ENCODE assay signal across 11 mouse cellular contexts in genomic region chr2:32440164-32440563, GRCm38 (mm10). TPM values are rescaled to one million over a fixed set of nuclear protein-coding genes. Genes with fewer than 3 reads are reported as not detected.
DNase-seq lines count a peak whose midpoint lies in the region; ATAC-seq lines count a peak whose summit lies in the region.
"Had no signal": no experiment of that assay in that cellular context is flagged by ENCODE, and none has a peak within 500 bp of the region (broad histone marks: within the 10 kb centered on the region; RNA-seq: fewer than 3 reads in every experiment).

No protein-coding gene starts in this region.

- no peak for DNase-seq in kidney, postnatal 14 days
- DNase-seq in forebrain, embryonic 11.5 days (ENCODE audit: low spot score), result peak; percentile 43
- DNase-seq in lung, postnatal 10 days, result peak; percentile 58
- no peak for DNase-seq in MN1 (ENCODE audit: low spot score)
- DNase-seq: adrenal gland, adult 8-10 months; thymus, postnatal 36 days had no signal

- H3K36me3 ChIP-seq in kidney, embryonic 16.5 days (ENCODE audit: insufficient read depth, low read length), result no peaks in the 10 kb centered on the region
- H3K36me3 ChIP-seq in forebrain, embryonic 11.5 days (ENCODE audit: control insufficient read depth, insufficient read depth, low read length), result no peaks in the 10 kb centered on the region

- no peak for ATAC-seq in kidney, embryonic 16.5 days (ENCODE audit: low FRiP score, low TSS enrichment)
- no peak for ATAC-seq in forebrain, embryonic 11.5 days (replicated peaks; ENCODE audit: low FRiP score)
- ATAC-seq in monocyte, adult 5-6 weeks (replicated peaks; ENCODE audit: insufficient number of reproducible peaks, low FRiP score, low TSS enrichment, poor library complexity, severe bottlenecking), result no peak

- WGBS in kidney, embryonic 16.5 days, result 59% methylated on average over 2 of the region's 2 CpGs
- WGBS in forebrain, embryonic 11.5 days, result 43% methylated on average over 2 of the region's 2 CpGs

- H3K27me3 ChIP-seq in kidney, embryonic 16.5 days (ENCODE audit: insufficient read depth, low read length), result no peaks in the 10 kb centered on the region
- H3K27me3 ChIP-seq in forebrain, embryonic 11.5 days (ENCODE audit: control insufficient read depth, insufficient read depth, low read length), result no peaks in the 10 kb centered on the region

- no peaks in the 10 kb centered on the region for H3K9me3 ChIP-seq in kidney, embryonic 16.5 days (ENCODE audit: low read length)
- H3K9me3 ChIP-seq in forebrain, embryonic 11.5 days (ENCODE audit: control insufficient read depth, low read length), result no peaks in the 10 kb centered on the region
- H3K9me3 ChIP-seq: G1E had no signal

- no peak overlapping the region for H3K9ac ChIP-seq in kidney, embryonic 16.5 days (replicated peaks; ENCODE audit: low read length)
- no peak overlapping the region for H3K9ac ChIP-seq in forebrain, embryonic 11.5 days (ENCODE audit: low read length)

- peaks cover 30% of the 10 kb centered on the region for H3K4me1 ChIP-seq in kidney, embryonic 16.5 days (ENCODE audit: insufficient read depth, low read length)
- peaks cover 33% of the 10 kb centered on the region for H3K4me1 ChIP-seq in brown adipose tissue, adult 24 weeks (ENCODE audit: control insufficient read depth, insufficient read depth, insufficient read length, low read length)
- H3K4me1 ChIP-seq in forebrain, embryonic 11.5 days (replicated peaks; ENCODE audit: control insufficient read depth, insufficient read depth, low read length), result peaks cover 11% of the 10 kb centered on the region

- no peak overlapping the region for H3K4me2 ChIP-seq in kidney, embryonic 16.5 days (replicated peaks; ENCODE audit: low read depth, low read length)
- no peak overlapping the region for H3K4me2 ChIP-seq in forebrain, embryonic 11.5 days (ENCODE audit: low read depth, low read length, severe bottlenecking)
- H3K4me2 ChIP-seq: liver, embryonic 11.5 days had no signal

- peak overlapping the region; percentile 31 for H3K27ac ChIP-seq in kidney, embryonic 16.5 days (ENCODE audit: low read length)
- peak overlapping the region; percentile 15; the same call in 1 of the 2 replicates for H3K27ac ChIP-seq in brown adipose tissue, adult 24 weeks (replicated peaks; ENCODE audit: low read depth, low read length)
- H3K27ac ChIP-seq in forebrain, embryonic 11.5 days (ENCODE audit: low read depth, low read length), result peak overlapping the region; percentile 37; the same call in 1 of the 2 replicates

- no peak overlapping the region for H3K4me3 ChIP-seq in kidney, embryonic 16.5 days (ENCODE audit: low read length)
- H3K4me3 ChIP-seq in brown adipose tissue, adult 24 weeks (ENCODE audit: insufficient read depth, low read depth, low read length), result no peak overlapping the region
- H3K4me3 ChIP-seq in forebrain, embryonic 11.5 days (ENCODE audit: low read depth, low read length), result no peak overlapping the region

RNA-seq across cellular contexts. Expression of gene Naif1, which starts 10.1 kb away (rescaled TPM):
- polyA plus RNA-seq in kidney, embryonic 16.5 days (2015; fragmentation: Nextera tagmentation; extraction: Ambion mirVana), result 7.3 and 8.2 TPM in 2 replicates
- 1.8 and 2.1 TPM in 2 replicates for polyA plus RNA-seq in brown adipose tissue, adult 24 weeks (2012; ENCODE audit: insufficient read depth, insufficient read length, missing spikeins)
- polyA plus RNA-seq in forebrain, embryonic 11.5 days (2014; fragmentation: Nextera tagmentation; extraction: Ambion mirVana), result 6.6 and 7.1 TPM in 2 replicates
- total RNA-seq in monocyte, adult 5-6 weeks (2017), result 4.4 to 6.9 TPM (median 6.5 TPM) in 3 replicates

RNA-seq across cellular contexts. Expression of gene Slc25a25, which starts 11.1 kb away (rescaled TPM):
- polyA plus RNA-seq in kidney, embryonic 16.5 days (2015; fragmentation: Nextera tagmentation; extraction: Ambion mirVana), result 21.2 and 21.9 TPM in 2 replicates
- 9.2 and 11.0 TPM in 2 replicates for polyA plus RNA-seq in brown adipose tissue, adult 24 weeks (2012; ENCODE audit: insufficient read depth, insufficient read length, missing spikeins)
- 25.9 and 26.6 TPM in 2 replicates for polyA plus RNA-seq in forebrain, embryonic 11.5 days (2014; fragmentation: Nextera tagmentation; extraction: Ambion mirVana)
- total RNA-seq in monocyte, adult 5-6 weeks (2017), result 27.4 to 47.7 TPM (median 28.0 TPM) in 3 replicates

RNA-seq across cellular contexts. Expression of gene Ptges2, which starts 44.5 kb away (rescaled TPM):
- polyA plus RNA-seq in kidney, embryonic 16.5 days (2015; fragmentation: Nextera tagmentation; extraction: Ambion mirVana), result 38.3 and 39.5 TPM in 2 replicates
- polyA plus RNA-seq in brown adipose tissue, adult 24 weeks (2012; ENCODE audit: insufficient read depth, insufficient read length, missing spikeins), result 87.7 and 101 TPM in 2 replicates
- 28.0 and 29.4 TPM in 2 replicates for polyA plus RNA-seq in forebrain, embryonic 11.5 days (2014; fragmentation: Nextera tagmentation; extraction: Ambion mirVana)
- 2.2 to 7.0 TPM (median 3.6 TPM) in 3 replicates for total RNA-seq in monocyte, adult 5-6 weeks (2017)

RNA-seq across cellular contexts. Expression of gene Lcn2, which starts 52.1 kb away (rescaled TPM):
- polyA plus RNA-seq in kidney, embryonic 16.5 days (2015; fragmentation: Nextera tagmentation; extraction: Ambion mirVana), result 9.0 and 12.7 TPM in 2 replicates
- 2.7 TPM in 1 of 2 replicates, not detected in the other for polyA plus RNA-seq in brown adipose tissue, adult 24 weeks (2012; ENCODE audit: insufficient read depth, insufficient read length, missing spikeins)
- polyA plus RNA-seq in forebrain, embryonic 11.5 days (2014; fragmentation: Nextera tagmentation; extraction: Ambion mirVana), result 0.28 TPM in 1 of 2 replicates, not detected in the other
- 1.6 TPM in 1 of 3 replicates, not detected in the others for total RNA-seq in monocyte, adult 5-6 weeks (2017)
- total RNA-seq: G1E had no signal

RNA-seq across cellular contexts. Expression of gene 1110008P14Rik, which starts 58.4 kb away (rescaled TPM):
- 50.1 and 51.6 TPM in 2 replicates for polyA plus RNA-seq in kidney, embryonic 16.5 days (2015; fragmentation: Nextera tagmentation; extraction: Ambion mirVana)
- 296 and 402 TPM in 2 replicates for polyA plus RNA-seq in brown adipose tissue, adult 24 weeks (2012; ENCODE audit: insufficient read depth, insufficient read length, missing spikeins)
- 37.7 and 45.4 TPM in 2 replicates for polyA plus RNA-seq in forebrain, embryonic 11.5 days (2014; fragmentation: Nextera tagmentation; extraction: Ambion mirVana)
- 9.7 to 24.0 TPM (median 21.3 TPM) in 3 replicates for total RNA-seq in monocyte, adult 5-6 weeks (2017)

Comparison
In these comparisons a context has a peak if more than half of its experiments do, and no peak if none do; other contexts are left out.
1. DNase-seq: peak in forebrain, embryonic 11.5 days (single experiment) and lung, postnatal 10 days (single experiment); none in kidney, postnatal 14 days (single experiment) and MN1 (single experiment).
2. Peak in every context shown above with its lines, with median percentiles within 50 percentile points of each other: H3K27ac ChIP-seq.